Mouse (Mus musculus): ENCODE measurements around the gene Spaca3. TPM values are rescaled to one million over a fixed set of nuclear protein-coding genes. Genes with fewer than 3 reads are reported as not detected.

Spaca3 gene
- polyA plus RNA-seq, 1 experiment from 2014 or later, result not detected

Other genes with a start within 250 kb of the Spaca3 start
- gene Myo1d, start 78.3 kb upstream of the Spaca3 start, polyA plus RNA-seq (2014; fragmentation: Nextera tagmentation; extraction: Ambion mirVana), result 9.9 and 10.7 TPM in 2 replicates
- gene Tmem98, start 48.2 kb upstream of the Spaca3 start, polyA plus RNA-seq (2014; fragmentation: Nextera tagmentation; extraction: Ambion mirVana), result 60.4 and 61.3 TPM in 2 replicates